Comparison of ENCODE assay signal across 9 mouse cellular contexts in the genomic region with DNA sequence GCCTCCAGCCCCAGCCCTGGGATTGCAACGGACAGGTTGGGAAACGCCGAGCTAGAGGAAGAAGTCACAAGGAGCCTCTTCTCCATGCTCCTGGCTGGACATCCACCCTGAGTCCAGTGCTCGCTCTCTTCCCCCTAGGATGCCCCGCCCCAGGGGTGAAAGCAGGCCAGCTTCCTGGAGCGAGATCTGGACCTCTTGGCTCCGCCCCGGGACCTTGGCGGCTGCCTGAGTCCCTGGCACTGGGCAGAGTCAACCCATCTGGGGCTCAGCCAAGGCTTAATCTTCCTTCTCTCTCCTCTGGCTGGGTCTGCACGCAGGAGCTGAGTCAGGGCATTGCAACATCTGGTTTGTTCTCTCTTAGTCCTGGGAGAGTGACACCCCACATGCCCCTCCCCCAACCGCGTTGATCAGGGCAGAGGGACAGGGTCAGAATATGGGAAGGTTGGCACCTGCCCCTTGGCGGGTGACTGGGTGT. TPM values are rescaled to one million over a fixed set of nuclear protein-coding genes. Genes with fewer than 3 reads are reported as not detected.
A peak's percentile ranks its signal among the peaks of the same experiment; 100 is the strongest.
DNase-seq lines count a peak whose midpoint lies in the region; ATAC-seq and TF ChIP-seq lines count a peak whose summit lies in the region.
"Had no signal": no experiment of that assay in that cellular context is flagged by ENCODE, and none has a peak within 500 bp of the region (broad histone marks: within the 10 kb centered on the region; RNA-seq: fewer than 3 reads in every experiment).

No protein-coding gene starts in this region.

- no peaks in the 10 kb centered on the region for H3K9me3 ChIP-seq in kidney, postnatal 0 days (replicated peaks; ENCODE audit: low read length)

- peaks cover 6% of the 10 kb centered on the region for H3K4me1 ChIP-seq in kidney, postnatal 0 days (replicated peaks; ENCODE audit: insufficient read depth, low read length)

- H3K4me3 ChIP-seq in kidney, postnatal 0 days (replicated peaks; ENCODE audit: low read depth, low read length), result no peak overlapping the region
- H3K4me3 ChIP-seq in macrophage (ENCODE audit: inconsistent target), result no peak overlapping the region

- DNase-seq in left cerebral cortex, postnatal 4 days, result peak; percentile 34
- no peak for DNase-seq in left cerebral cortex, adult 11 months (ENCODE audit: low spot score)
- DNase-seq in adrenal gland, postnatal 14 days, result peak; percentile 98
- DNase-seq in heart, adult 9 months (ENCODE audit: low spot score in 2 of 2), result peak; percentile 95 to 97
- peak; percentile 39 for DNase-seq in kidney, postnatal 0 days (ENCODE audit: low spot score)
- peak; percentile 64 for DNase-seq in yolk sac, embryonic 10.5 days (ENCODE audit: low spot score)
- no peak for DNase-seq in right cerebral cortex, postnatal 25 days

- H3K9ac ChIP-seq in kidney, postnatal 0 days (ENCODE audit: low read depth, low read length), result 0 out of 2 replicates have a peak overlapping the region, but pooled peaks have one; percentile 27

- intact Hi-C loops in left cerebral cortex, postnatal 4 days (cut with DNase I), result no loop called here

- no peak for TF ChIP-seq CTCF in kidney, postnatal 0 days (IDR thresholded peaks at IDR 0.05; ENCODE audit: low read depth)

- 26% methylated on average over 12 of the region's 13 CpGs for WGBS in kidney, postnatal 0 days
- 6% methylated on average over 13 of the region's 13 CpGs for WGBS in macrophage (ENCODE audit: missing documents)

- no peaks in the 10 kb centered on the region for H3K27me3 ChIP-seq in kidney, postnatal 0 days (ENCODE audit: insufficient read depth, low read length)

- peak; percentile 69 for ATAC-seq in kidney, postnatal 0 days (replicated peaks; ENCODE audit: low FRiP score, low read depth)

- H3K36me3 ChIP-seq in kidney, postnatal 0 days (ENCODE audit: insufficient read depth, low read length), result no peaks in the 10 kb centered on the region
- no peaks in the 10 kb centered on the region for H3K36me3 ChIP-seq in macrophage (ENCODE audit: inconsistent target)

- no peak overlapping the region for H3K4me2 ChIP-seq in kidney, postnatal 0 days (ENCODE audit: low read length)

- no peaks in the 10 kb centered on the region for H3K79me2 ChIP-seq in macrophage (ENCODE audit: inconsistent target)

- H3K27ac ChIP-seq in kidney, postnatal 0 days, result no peak overlapping the region
- peak overlapping the region; percentile 90 for H3K27ac ChIP-seq in macrophage

RNA-seq across cellular contexts. Expression of gene Bcl3, which starts 8.1 kb away (rescaled TPM):
- total RNA-seq in left cerebral cortex, postnatal 4 days (2021), result 1 to 10 TPM in 1 of 2 experiments, under 1 TPM in 1; 0.76 to 1.3 TPM
- 26.6 and 36.9 TPM in 2 replicates for total RNA-seq in adrenal gland, postnatal 14 days (2021)
- polyA plus RNA-seq in kidney, postnatal 0 days (2015; fragmentation: Nextera tagmentation; extraction: Ambion mirVana), result 3.5 and 3.8 TPM in 2 replicates
- total RNA-seq in macrophage (2018; cell fraction: chromatin; rRNA removed), result 100 to 1,000 TPM in 19 of 26 experiments, 10 to 100 TPM in 7; 42.2 to 379 (median 140) TPM
- total RNA-seq in macrophage (2018; cell fraction: cytosol; rRNA removed), result 100 to 1,000 TPM in 3 of 26 experiments, 10 to 100 TPM in 23; 34.3 to 219 (median 64.3) TPM
- total RNA-seq in macrophage (2018; cell fraction: nucleus; rRNA removed), result 100 to 1,000 TPM in 12 of 26 experiments, 10 to 100 TPM in 14; 38.6 to 381 (median 86.0) TPM
- 11.2 to 30.9 TPM (median 23.0 TPM) in 3 replicates for polyA plus RNA-seq in macrophage (2018)

RNA-seq across cellular contexts. Expression of gene Gm19345, which starts 21.1 kb away (rescaled TPM):
- total RNA-seq in left cerebral cortex, postnatal 4 days (2021), result 10 to 100 TPM; 14.8 to 15.9 TPM
- total RNA-seq in adrenal gland, postnatal 14 days (2021), result 0.59 TPM in 1 of 2 replicates, not detected in the other
- polyA plus RNA-seq in kidney, postnatal 0 days (2015; fragmentation: Nextera tagmentation; extraction: Ambion mirVana), result not detected in 2 replicates
- 1 to 10 TPM in 1 of 26 experiments, under 1 TPM in 3, not detected in 22; 0.53 to 1.4 (median 0.89) TPM for total RNA-seq in macrophage (2018; cell fraction: chromatin; rRNA removed)
- under 1 TPM in 2 of 26 experiments, not detected in 24; 0.11 to 0.14 TPM for total RNA-seq in macrophage (2018; cell fraction: cytosol; rRNA removed)
- under 1 TPM in 5 of 26 experiments, not detected in 21; 0.54 to 0.77 (median 0.65) TPM for total RNA-seq in macrophage (2018; cell fraction: nucleus; rRNA removed)
- polyA plus RNA-seq in macrophage (2018), result not detected in 3 replicates

RNA-seq across cellular contexts. Expression of gene Ceacam16, which starts 30.4 kb away (rescaled TPM):
- not detected for total RNA-seq in left cerebral cortex, postnatal 4 days (2021)
- 0.33 and 0.38 TPM in 2 replicates for total RNA-seq in adrenal gland, postnatal 14 days (2021)
- polyA plus RNA-seq in kidney, postnatal 0 days (2015; fragmentation: Nextera tagmentation; extraction: Ambion mirVana), result not detected in 2 replicates
- 10 to 100 TPM in 1 of 26 experiments, 1 to 10 TPM in 25; 2.7 to 11.9 (median 5.6) TPM for total RNA-seq in macrophage (2018; cell fraction: chromatin; rRNA removed)
- total RNA-seq in macrophage (2018; cell fraction: cytosol; rRNA removed), result 1 to 10 TPM in 1 of 26 experiments, under 1 TPM in 25; 0.20 to 1.1 (median 0.32) TPM
- total RNA-seq in macrophage (2018; cell fraction: nucleus; rRNA removed), result 1 to 10 TPM; 1.7 to 7.0 (median 3.7) TPM
- polyA plus RNA-seq in macrophage (2018), result 0.18 to 0.82 TPM (median 0.22 TPM) in 3 replicates
- total RNA-seq: left cerebral cortex, postnatal 14 days had no signal

RNA-seq across cellular contexts. Expression of gene Cblc, which starts 34.1 kb away (rescaled TPM):
- total RNA-seq in left cerebral cortex, postnatal 4 days (2021), result under 1 TPM in 1 of 2 experiments, not detected in 1; 0.93 TPM
- 1.4 TPM in 1 of 2 replicates, not detected in the other for total RNA-seq in adrenal gland, postnatal 14 days (2021)
- polyA plus RNA-seq in kidney, postnatal 0 days (2015; fragmentation: Nextera tagmentation; extraction: Ambion mirVana), result 14.6 and 16.9 TPM in 2 replicates
- total RNA-seq in macrophage (2018; cell fraction: chromatin; rRNA removed), result not detected
- total RNA-seq in macrophage (2018; cell fraction: cytosol; rRNA removed), result not detected
- 1 to 10 TPM in 1 of 26 experiments, not detected in 25; 1.5 TPM for total RNA-seq in macrophage (2018; cell fraction: nucleus; rRNA removed)
- polyA plus RNA-seq in macrophage (2018), result not detected in 3 replicates
- total RNA-seq: left cerebral cortex, postnatal 14 days had no signal

RNA-seq across cellular contexts. Expression of gene Ceacam19, which starts 57.0 kb away (rescaled TPM):
- total RNA-seq in left cerebral cortex, postnatal 4 days (2021), result not detected
- total RNA-seq in adrenal gland, postnatal 14 days (2021), result not detected in 2 replicates
- 0.08 and 0.13 TPM in 2 replicates for polyA plus RNA-seq in kidney, postnatal 0 days (2015; fragmentation: Nextera tagmentation; extraction: Ambion mirVana)
- under 1 TPM in 10 of 26 experiments, not detected in 16; 0.18 to 0.30 (median 0.22) TPM for total RNA-seq in macrophage (2018; cell fraction: chromatin; rRNA removed)
- total RNA-seq in macrophage (2018; cell fraction: cytosol; rRNA removed), result under 1 TPM in 25 of 26 experiments, not detected in 1; 0.05 to 0.69 (median 0.23) TPM
- total RNA-seq in macrophage (2018; cell fraction: nucleus; rRNA removed), result under 1 TPM in 16 of 26 experiments, not detected in 10; 0.17 to 0.87 (median 0.36) TPM
- polyA plus RNA-seq in macrophage (2018), result 0.23 TPM in 2 of 3 replicates, not detected in the other
- total RNA-seq: left cerebral cortex, postnatal 14 days had no signal

Comparison
In these comparisons a context has a peak if more than half of its experiments do, and no peak if none do; other contexts are left out.
1. DNase-seq: peak in left cerebral cortex, postnatal 4 days (single experiment), adrenal gland, postnatal 14 days (single experiment), heart, adult 9 months (2 of 2), kidney, postnatal 0 days (single experiment) and yolk sac, embryonic 10.5 days (single experiment); none in left cerebral cortex, adult 11 months (single experiment) and right cerebral cortex, postnatal 25 days (single experiment).
2. RNA of gene Bcl3, which starts 8.1 kb away (total RNA-seq): 26.6 to 36.9 TPM in adrenal gland, postnatal 14 days; 0.76 to 1.3 TPM in left cerebral cortex, postnatal 4 days; every median in the first group is over 10 times any median in the second.